Mouse (Mus musculus): ENCODE results near the gene Zbed4. TPM values are rescaled to one million over a fixed set of nuclear protein-coding genes. Genes with fewer than 3 reads are reported as not detected.
"Not testable (repeated sequence)": the region's sequence is repeated elsewhere in the genome, so short reads cannot be mapped to it uniquely, and the experiment has no call there.

Gene Zbed4
- total RNA-seq (2014; fragmentation: Nextera tagmentation) (62.1 and 73.2 TPM in 2 replicates), total RNA-seq (2017) (55.0 and 61.0 TPM in 2 replicates)

GRCm38 (mm10) chr15:88751564-88752402, at the start of gene Zbed4:
Zbed4 (plus strand) TSS chr15:88751660.
- ATAC-seq (replicated peaks; ENCODE audit: poor library complexity, severe bottlenecking): peak; percentile 20

GRCm38 (mm10) chr15:88702501-88702900, 49.0 kb upstream of the Zbed4 start:
- no peak for ATAC-seq (replicated peaks; ENCODE audit: poor library complexity, severe bottlenecking)

- no peak for ATAC-seq (replicated peaks; ENCODE audit: poor library complexity, severe bottlenecking)
Observed at GRCm38 (mm10) chr15:88704284-88704683, 47.2 kb upstream of the Zbed4 start.

- ATAC-seq (replicated peaks; ENCODE audit: poor library complexity, severe bottlenecking): no peak
Observed at GRCm38 (mm10) chr15:88706320-88706719, 45.1 kb upstream of the Zbed4 start.

- ATAC-seq (replicated peaks; ENCODE audit: poor library complexity, severe bottlenecking): not testable (repeated sequence)
Observed at GRCm38 (mm10) chr15:88706987-88707386, 44.5 kb upstream of the Zbed4 start.

- no peak for ATAC-seq (replicated peaks; ENCODE audit: poor library complexity, severe bottlenecking)
Observed at GRCm38 (mm10) chr15:88708204-88708603, 43.3 kb upstream of the Zbed4 start.

GRCm38 (mm10) chr15:88708657-88709511, 42.6 kb upstream of the Zbed4 start:
- no peak for ATAC-seq (replicated peaks; ENCODE audit: poor library complexity, severe bottlenecking)

GRCm38 (mm10) chr15:88709878-88710277, 41.6 kb upstream of the Zbed4 start:
- no peak for ATAC-seq (replicated peaks; ENCODE audit: poor library complexity, severe bottlenecking)

- ATAC-seq (replicated peaks; ENCODE audit: poor library complexity, severe bottlenecking): no peak
Observed at GRCm38 (mm10) chr15:88712501-88712900, 39.0 kb upstream of the Zbed4 start.

GRCm38 (mm10) chr15:88714021-88714589, 37.4 kb upstream of the Zbed4 start:
- ATAC-seq (replicated peaks; ENCODE audit: poor library complexity, severe bottlenecking): no peak

- peak; percentile 55 for ATAC-seq (replicated peaks; ENCODE audit: poor library complexity, severe bottlenecking)
Observed at GRCm38 (mm10) chr15:88716350-88716749, 35.1 kb upstream of the Zbed4 start.

- no peak for ATAC-seq (replicated peaks; ENCODE audit: poor library complexity, severe bottlenecking)
Observed at GRCm38 (mm10) chr15:88717239-88717638, 34.2 kb upstream of the Zbed4 start.

GRCm38 (mm10) chr15:88723205-88723604, 28.3 kb upstream of the Zbed4 start:
- no peak for ATAC-seq (replicated peaks; ENCODE audit: poor library complexity, severe bottlenecking)

- ATAC-seq (replicated peaks; ENCODE audit: poor library complexity, severe bottlenecking): no peak
Observed at GRCm38 (mm10) chr15:88724311-88724710, 27.1 kb upstream of the Zbed4 start.

- no peak for ATAC-seq (replicated peaks; ENCODE audit: poor library complexity, severe bottlenecking)
Observed at GRCm38 (mm10) chr15:88725036-88725435, 26.4 kb upstream of the Zbed4 start.

- ATAC-seq (replicated peaks; ENCODE audit: poor library complexity, severe bottlenecking): no peak
Observed at GRCm38 (mm10) chr15:88727204-88727603, 24.3 kb upstream of the Zbed4 start.

GRCm38 (mm10) chr15:88730717-88731116, 20.7 kb upstream of the Zbed4 start:
- ATAC-seq (replicated peaks; ENCODE audit: poor library complexity, severe bottlenecking): no peak

- peak; percentile 64 for ATAC-seq (replicated peaks; ENCODE audit: poor library complexity, severe bottlenecking)
Observed at GRCm38 (mm10) chr15:88732405-88733020, 18.9 kb upstream of the Zbed4 start.

GRCm38 (mm10) chr15:88733041-88733751, 18.3 kb upstream of the Zbed4 start:
- peak; percentile 59 for ATAC-seq (replicated peaks; ENCODE audit: poor library complexity, severe bottlenecking)
